Mouse (Mus musculus) ES-E14 (cell line): ENCODE measurements around the gene Dnase2a.

ENCODE experiments used
- CHD2 ChIP-seq: IDR thresholded peaks from 2 replicates; pipeline ENCODE4 v1.6.1; 2014; ENCODE audit warnings: mild to moderate bottlenecking, low read depth, low read length, inconsistent platforms
- HCFC1 ChIP-seq: IDR thresholded peaks from 2 replicates; pipeline ENCODE4 v1.6.1; 2012; ENCODE audit warnings: low read length, inconsistent platforms, borderline replicate concordance; ENCODE audit not compliant: insufficient read depth
- MAFK ChIP-seq: IDR thresholded peaks from 2 replicates; pipeline ENCODE4 v1.6.1; 2014; ENCODE audit warnings: mild to moderate bottlenecking, low read depth, low read length, inconsistent platforms; ENCODE audit not compliant: insufficient read depth
- ZC3H11A ChIP-seq: IDR thresholded peaks from 2 replicates; pipeline ENCODE4 v1.6.1; 2012; ENCODE audit warnings: low read depth, mild to moderate bottlenecking, inconsistent platforms, low read length, borderline replicate concordance
- ZNF384 ChIP-seq: IDR thresholded peaks from 2 replicates; pipeline ENCODE4 v1.6.1; 2012; ENCODE audit warnings: low read depth, low read length, inconsistent platforms

DNA sequence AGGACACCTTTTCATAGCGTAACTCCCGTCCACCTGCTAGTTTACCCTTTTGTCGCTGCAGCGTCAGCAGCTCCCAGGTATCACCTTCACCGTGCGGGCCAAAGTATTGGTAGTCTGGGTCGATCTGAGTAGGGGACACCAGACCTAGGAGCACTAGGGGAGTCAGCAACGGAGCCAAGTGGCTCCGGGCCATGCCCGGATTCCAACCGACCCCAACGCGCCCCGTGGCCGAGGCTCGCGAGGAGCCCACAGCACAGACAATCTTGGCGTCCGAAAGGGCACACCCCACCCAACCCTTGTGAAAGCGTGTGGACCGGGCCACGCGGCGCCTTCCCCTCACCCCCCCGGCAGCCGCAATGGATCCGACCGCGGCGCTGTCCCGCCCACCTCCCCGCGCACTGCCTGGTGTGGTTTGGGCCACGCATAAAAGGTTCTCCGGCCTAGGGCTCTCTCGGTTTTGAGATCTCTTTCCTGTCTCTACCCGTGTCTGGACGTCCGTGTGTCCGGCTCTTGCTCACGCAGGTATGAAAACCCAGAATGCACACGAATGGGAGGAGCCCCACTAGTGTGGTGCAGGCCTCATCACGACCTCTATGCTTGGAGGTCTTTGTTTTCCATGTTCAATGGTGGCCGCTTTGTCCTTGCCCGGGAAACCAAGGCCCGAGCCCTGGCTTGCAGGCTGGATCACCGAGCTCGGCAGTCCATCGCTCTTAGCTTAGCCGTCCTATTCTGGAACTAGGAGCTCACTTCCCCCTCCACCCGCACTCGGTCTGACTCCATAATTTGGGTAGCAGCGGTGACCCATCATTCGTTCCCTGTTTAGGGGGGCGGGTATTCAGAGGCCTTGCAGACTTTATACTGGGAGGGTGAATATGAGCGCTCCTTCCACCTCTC, 61.1 kb downstream of the Dnase2a start, which contains the start of the genes Gm49661, Prdx2 and Rnaseh2a:
- no peak for TF ChIP-seq ZNF384
- TF ChIP-seq ZC3H11A, result no peak
- TF ChIP-seq HCFC1, result peak; percentile 28; the same call in 1 of the 2 replicates
- no peak for TF ChIP-seq CHD2
- TF ChIP-seq MAFK, result 0 out of 2 replicates have a peak, but pooled peaks have one; percentile 35
